Mouse (Mus musculus): ENCODE data around the gene Sort1. TPM values are rescaled to one million over a fixed set of nuclear protein-coding genes. Genes with fewer than 3 reads are reported as not detected.
A peak's percentile ranks its signal among the peaks of the same experiment; 100 is the strongest.

Sort1 gene
- polyA plus RNA-seq, 1 experiment from 2014 or later: 13.5 TPM

DNA sequence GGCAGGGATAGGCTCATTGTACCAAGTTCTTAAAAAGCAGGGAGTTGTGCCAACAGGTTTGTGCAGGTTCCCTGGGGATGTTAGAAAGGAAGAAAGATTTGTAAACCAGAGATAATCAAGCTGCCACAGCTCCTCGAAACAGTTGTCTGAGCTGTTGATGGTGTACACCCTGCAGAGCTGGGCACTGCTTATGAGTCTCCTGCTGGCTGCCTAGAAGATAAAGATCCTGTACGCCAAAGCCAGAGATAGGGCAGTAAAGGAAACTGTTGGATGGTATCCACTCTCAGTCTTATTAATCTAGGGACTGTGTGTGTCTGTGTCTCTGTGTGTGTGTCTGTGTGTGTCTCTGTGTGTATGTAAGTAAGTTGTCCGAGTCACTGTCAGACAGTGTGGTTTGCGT lies 37.8 kb downstream of the Sort1 start:
- Histone ChIP-seq H3K9me3 (replicated peaks) (no peaks in the 10 kb centered on the region), H3K36me3 (ENCODE audit: poor library complexity, severe bottlenecking) (peaks cover 30% of the 10 kb centered on the region), H3K27me3 (no peaks in the 10 kb centered on the region), H3K4me2 (no peak overlapping the region), H3K27ac (no peak overlapping the region), H3K4me1 (peaks cover 13% of the 10 kb centered on the region), H3K9ac (no peak overlapping the region), H3K4me3 (no peak overlapping the region)
- WGBS: 72% methylated on average over 4 of the region's 4 CpGs
- ATAC-seq: no peak

DNA sequence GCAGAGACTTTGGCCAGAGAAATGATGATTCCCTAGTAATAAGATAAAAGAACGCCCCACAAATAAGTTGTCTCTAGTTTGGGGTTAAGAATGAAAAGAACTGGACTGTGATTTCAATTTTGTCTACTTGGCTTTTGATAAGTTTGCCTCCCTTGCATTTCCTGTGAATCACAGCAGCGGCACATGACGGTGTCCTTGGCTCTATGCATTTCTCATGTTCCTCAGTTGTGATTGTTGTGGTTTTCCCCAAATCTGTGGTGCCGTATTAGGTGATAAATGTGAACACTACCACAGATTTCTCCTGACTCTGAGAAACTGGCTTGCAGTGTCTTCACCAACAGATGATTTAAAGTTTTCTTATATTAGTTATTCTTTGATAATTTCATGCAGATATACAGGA lies 38.3 kb downstream of the Sort1 start:
- Histone ChIP-seq H3K27ac (no peak overlapping the region), H3K36me3 (ENCODE audit: poor library complexity, severe bottlenecking) (peaks cover 32% of the 10 kb centered on the region), H3K4me1 (peaks cover 13% of the 10 kb centered on the region), H3K4me3 (no peak overlapping the region), H3K27me3 (no peaks in the 10 kb centered on the region), H3K4me2 (no peak overlapping the region), H3K9me3 (replicated peaks) (no peaks in the 10 kb centered on the region), H3K9ac (no peak overlapping the region)
- no peak for ATAC-seq
- 92% methylated on average over 4 of the region's 4 CpGs for WGBS

DNA sequence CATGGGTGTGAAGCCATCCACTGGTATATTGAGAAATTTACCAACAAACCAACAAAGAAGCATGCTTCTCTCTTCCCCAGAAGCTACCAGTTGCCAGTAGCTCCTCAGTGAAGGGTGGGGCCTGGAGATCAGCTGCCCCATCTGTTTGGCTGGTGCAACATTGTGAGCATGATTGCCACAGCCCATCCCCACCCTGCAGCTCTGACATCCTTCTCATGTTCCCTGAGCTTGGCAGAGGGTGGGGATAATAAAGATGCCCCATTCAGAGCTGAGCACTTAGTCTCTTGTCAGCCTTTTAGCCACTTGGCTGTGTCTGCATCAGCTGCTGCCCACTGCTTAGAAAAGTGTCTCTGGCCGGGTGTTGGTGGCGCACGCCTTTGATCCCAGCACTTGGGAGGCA lies 39.1 kb downstream of the Sort1 start:
- Histone ChIP-seq H3K4me3 (no peak overlapping the region), H3K4me2 (no peak overlapping the region), H3K4me1 (peaks cover 19% of the 10 kb centered on the region), H3K9me3 (replicated peaks) (no peaks in the 10 kb centered on the region), H3K27ac (no peak overlapping the region), H3K36me3 (ENCODE audit: poor library complexity, severe bottlenecking) (peaks cover 39% of the 10 kb centered on the region), H3K27me3 (no peaks in the 10 kb centered on the region), H3K9ac (no peak overlapping the region)
- no peak for ATAC-seq
- WGBS: 72% methylated on average over 3 of the region's 3 CpGs

DNA sequence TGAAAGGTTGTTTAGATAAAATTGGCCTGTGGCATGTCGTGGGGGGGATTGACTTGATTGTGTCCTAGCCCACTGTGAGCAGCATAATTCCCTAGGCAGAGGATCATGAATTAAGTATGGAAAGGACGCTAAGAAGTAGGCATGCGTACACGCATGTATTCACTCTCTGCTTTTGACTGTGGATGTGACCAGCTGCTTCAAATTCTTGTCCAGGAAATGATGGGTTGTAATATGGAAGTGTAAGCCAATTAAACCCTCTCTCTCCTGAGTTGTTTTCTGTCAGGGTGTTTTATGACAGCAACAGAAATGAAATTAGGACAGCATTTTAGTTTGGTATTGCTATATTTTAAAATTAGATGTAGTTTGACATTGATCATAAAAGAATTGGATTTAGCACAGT lies 41.0 kb downstream of the Sort1 start:
- no peak overlapping the region for H3K9ac ChIP-seq
- ATAC-seq: no peak
- no peak overlapping the region for H3K4me3 ChIP-seq
- peaks cover 16% of the 10 kb centered on the region for H3K4me1 ChIP-seq
- 79% methylated on average over 4 of the region's 4 CpGs for WGBS
- H3K27me3 ChIP-seq: no peaks in the 10 kb centered on the region
- no peak overlapping the region for H3K4me2 ChIP-seq
- peaks cover 53% of the 10 kb centered on the region for H3K36me3 ChIP-seq (ENCODE audit: poor library complexity, severe bottlenecking)
- no peak overlapping the region for H3K27ac ChIP-seq
- H3K9me3 ChIP-seq (replicated peaks): no peaks in the 10 kb centered on the region

DNA sequence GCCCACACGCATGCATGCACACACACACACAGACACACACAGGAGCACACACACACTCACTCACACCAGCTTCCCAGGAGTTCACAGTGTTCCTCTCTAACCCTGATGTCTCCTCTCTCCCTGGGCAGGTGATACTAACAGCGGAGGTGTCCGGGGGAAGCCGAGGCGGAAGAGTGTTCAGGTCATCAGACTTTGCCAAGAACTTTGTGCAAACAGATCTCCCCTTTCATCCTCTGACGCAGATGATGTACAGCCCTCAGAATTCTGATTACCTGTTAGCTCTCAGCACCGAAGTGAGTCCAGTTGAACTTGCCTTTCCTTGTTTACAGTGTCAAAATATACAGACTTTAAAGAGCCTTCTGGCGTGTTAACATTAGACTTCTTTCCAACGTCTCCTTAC lies 41.6 kb downstream of the Sort1 start:
- peaks cover 57% of the 10 kb centered on the region for H3K36me3 ChIP-seq (ENCODE audit: poor library complexity, severe bottlenecking)
- H3K9me3 ChIP-seq (replicated peaks): no peaks in the 10 kb centered on the region
- no peak overlapping the region for H3K4me3 ChIP-seq
- H3K4me2 ChIP-seq: no peak overlapping the region
- H3K4me1 ChIP-seq: peaks cover 15% of the 10 kb centered on the region
- no peak for ATAC-seq
- H3K9ac ChIP-seq: no peak overlapping the region
- 96% methylated on average over 9 of the region's 9 CpGs for WGBS
- H3K27me3 ChIP-seq: no peaks in the 10 kb centered on the region
- H3K27ac ChIP-seq: no peak overlapping the region

GRCm38 (mm10) chr3:108327275-108327674 lies 43.4 kb downstream of the Sort1 start:
- Histone ChIP-seq H3K27me3 (no peaks in the 10 kb centered on the region), H3K4me2 (no peak overlapping the region), H3K4me1 (peaks cover 15% of the 10 kb centered on the region), H3K9me3 (replicated peaks) (no peaks in the 10 kb centered on the region), H3K27ac (peak overlapping the region; percentile 86), H3K36me3 (ENCODE audit: poor library complexity, severe bottlenecking) (peaks cover 73% of the 10 kb centered on the region), H3K9ac (no peak overlapping the region), H3K4me3 (no peak overlapping the region)
- peak; percentile 50 for ATAC-seq
- 89% methylated on average over 8 of the region's 8 CpGs for WGBS

DNA sequence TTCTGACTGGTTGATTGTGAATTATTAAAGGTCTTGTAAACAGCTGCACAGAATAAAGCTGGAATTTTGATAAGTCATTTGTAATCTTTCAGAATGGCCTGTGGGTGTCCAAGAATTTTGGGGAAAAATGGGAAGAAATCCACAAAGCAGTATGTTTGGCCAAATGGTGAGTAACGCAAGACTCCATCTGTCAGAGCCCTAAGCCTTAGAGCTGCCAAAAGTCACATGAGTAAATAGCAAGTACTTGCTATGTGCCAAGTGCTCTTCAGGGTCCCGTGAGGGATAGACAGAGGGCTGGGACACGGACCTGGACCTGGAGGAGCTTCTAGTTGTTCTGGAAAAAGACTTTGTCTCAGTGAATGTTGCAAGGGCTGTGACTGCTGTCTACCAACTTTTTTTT lies 44.0 kb downstream of the Sort1 start:
- no peaks in the 10 kb centered on the region for H3K9me3 ChIP-seq (replicated peaks)
- H3K36me3 ChIP-seq (ENCODE audit: poor library complexity, severe bottlenecking): peaks cover 80% of the 10 kb centered on the region
- H3K4me2 ChIP-seq: no peak overlapping the region
- H3K4me3 ChIP-seq: no peak overlapping the region
- peak overlapping the region; percentile 86 for H3K27ac ChIP-seq
- 73% methylated on average over 3 of the region's 3 CpGs for WGBS
- H3K4me1 ChIP-seq: peaks cover 15% of the 10 kb centered on the region
- H3K27me3 ChIP-seq: no peaks in the 10 kb centered on the region
- no peak overlapping the region for H3K9ac ChIP-seq
- peak; percentile 67 for ATAC-seq

DNA sequence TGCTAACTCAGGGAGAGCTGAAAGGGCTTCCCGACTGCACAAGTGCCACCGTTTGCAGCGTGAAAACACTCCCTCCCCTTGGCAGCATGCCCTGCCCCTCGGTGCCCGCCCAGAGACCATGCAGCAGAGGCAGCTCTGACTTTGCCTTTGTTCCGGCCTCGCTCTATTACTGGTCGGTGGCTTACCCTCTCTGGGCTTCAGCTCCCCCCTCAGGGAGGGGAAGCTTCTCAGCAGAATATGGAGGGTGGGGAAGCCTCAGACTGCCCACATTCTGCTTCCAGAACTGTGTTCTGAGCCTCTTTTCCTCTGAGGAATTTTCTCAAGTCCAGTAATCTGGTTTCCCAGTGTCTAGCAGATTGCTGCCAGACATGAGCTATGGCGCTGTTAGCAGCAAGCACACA lies 44.6 kb downstream of the Sort1 start:
- H3K4me1 ChIP-seq: peaks cover 15% of the 10 kb centered on the region
- no peaks in the 10 kb centered on the region for H3K27me3 ChIP-seq
- H3K9me3 ChIP-seq (replicated peaks): no peaks in the 10 kb centered on the region
- WGBS: 45% methylated on average over 9 of the region's 9 CpGs
- no peak overlapping the region for H3K4me3 ChIP-seq
- peaks cover 85% of the 10 kb centered on the region for H3K36me3 ChIP-seq (ENCODE audit: poor library complexity, severe bottlenecking)
- H3K9ac ChIP-seq: 0 out of 2 replicates have a peak overlapping the region, but pooled peaks have one; percentile 35
- H3K4me2 ChIP-seq: no peak overlapping the region
- peak; percentile 84 for ATAC-seq
- peak overlapping the region; percentile 86 for H3K27ac ChIP-seq

DNA sequence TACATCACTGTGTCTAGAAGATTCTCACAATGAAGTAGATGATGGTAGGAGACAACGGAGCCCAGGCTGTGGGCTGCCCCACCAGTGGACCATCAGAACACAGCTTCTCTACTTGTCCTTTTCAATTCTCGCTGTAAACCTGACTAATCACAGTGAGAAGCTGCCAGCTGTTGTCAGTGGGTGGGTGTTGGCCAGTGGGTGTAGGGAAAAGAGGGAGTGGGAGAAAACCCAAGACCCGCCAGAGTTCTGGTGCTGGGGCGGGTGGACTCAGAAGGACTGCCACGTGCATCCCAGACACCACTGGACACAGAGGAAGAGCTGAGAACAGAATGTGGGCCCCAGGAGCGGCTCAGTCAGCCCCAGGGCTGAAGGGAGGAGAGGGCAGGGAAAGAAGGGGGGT lies 46.9 kb downstream of the Sort1 start:
- no peak overlapping the region for H3K4me2 ChIP-seq
- H3K27me3 ChIP-seq: no peaks in the 10 kb centered on the region
- no peak overlapping the region for H3K27ac ChIP-seq
- peaks cover 15% of the 10 kb centered on the region for H3K4me1 ChIP-seq
- no peak for ATAC-seq
- no peak overlapping the region for H3K9ac ChIP-seq
- WGBS: 92% methylated on average over 6 of the region's 6 CpGs
- H3K4me3 ChIP-seq: no peak overlapping the region
- H3K9me3 ChIP-seq (replicated peaks): no peaks in the 10 kb centered on the region
- peaks cover 92% of the 10 kb centered on the region for H3K36me3 ChIP-seq (ENCODE audit: poor library complexity, severe bottlenecking)

DNA sequence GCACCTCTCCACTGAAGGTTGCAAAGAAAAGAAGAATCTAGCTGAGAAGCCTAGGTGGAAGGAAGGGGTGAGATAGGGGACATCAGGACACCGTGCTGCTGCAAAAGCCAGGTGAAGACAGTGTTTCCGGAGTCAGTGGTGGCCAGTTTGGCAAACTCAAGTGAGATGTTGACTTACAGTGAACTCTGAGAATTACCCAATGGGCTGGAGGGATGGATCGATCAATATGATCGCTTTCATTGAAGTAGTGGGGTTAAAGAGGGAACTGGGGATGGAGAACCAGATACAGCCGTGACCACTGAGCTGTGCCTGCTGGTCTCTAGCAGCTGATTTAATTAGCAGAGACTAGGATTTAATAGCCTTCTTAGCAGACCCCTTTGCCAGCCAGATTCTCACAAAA lies 53.0 kb downstream of the Sort1 start:
- 89% methylated on average over 5 of the region's 5 CpGs for WGBS
- no peak overlapping the region for H3K4me2 ChIP-seq
- peaks cover 98% of the 10 kb centered on the region for H3K36me3 ChIP-seq (ENCODE audit: poor library complexity, severe bottlenecking)
- no peak overlapping the region for H3K27ac ChIP-seq
- no peak overlapping the region for H3K4me3 ChIP-seq
- ATAC-seq: no peak
- H3K9ac ChIP-seq: no peak overlapping the region
- H3K9me3 ChIP-seq (replicated peaks): no peaks in the 10 kb centered on the region
- no peaks in the 10 kb centered on the region for H3K4me1 ChIP-seq
- H3K27me3 ChIP-seq: no peaks in the 10 kb centered on the region

DNA sequence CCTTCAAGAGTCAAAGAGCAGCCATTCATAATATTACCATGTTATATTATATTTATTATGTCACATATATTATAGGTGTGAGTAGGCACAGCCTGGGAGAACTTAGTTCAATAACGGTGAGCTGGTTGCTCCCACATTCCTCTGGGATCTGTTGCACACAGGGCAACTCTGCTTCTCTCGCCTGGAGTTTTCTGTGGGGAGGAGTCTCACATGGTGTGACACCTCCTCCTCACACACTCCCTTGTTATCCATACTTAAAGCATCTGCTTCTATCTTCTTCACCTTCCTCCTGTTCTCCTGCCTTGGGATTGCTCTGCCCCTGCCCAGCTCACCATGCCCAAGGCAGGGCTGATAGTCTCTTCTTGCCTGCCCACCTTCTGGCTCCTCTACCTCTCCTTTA lies 57.2 kb downstream of the Sort1 start:
- Histone ChIP-seq H3K4me2 (no peak overlapping the region), H3K4me3 (no peak overlapping the region), H3K27me3 (no peaks in the 10 kb centered on the region), H3K27ac (no peak overlapping the region), H3K4me1 (no peaks in the 10 kb centered on the region), H3K36me3 (ENCODE audit: poor library complexity, severe bottlenecking) (peaks cover 89% of the 10 kb centered on the region), H3K9ac (no peak overlapping the region), H3K9me3 (replicated peaks) (no peaks in the 10 kb centered on the region)
- ATAC-seq: no peak
- WGBS: 86% methylated on average over 2 of the region's 2 CpGs

- ATAC-seq: no peak
- H3K36me3 ChIP-seq (ENCODE audit: poor library complexity, severe bottlenecking): peaks cover 91% of the 10 kb centered on the region
Measured at GRCm38 (mm10) chr3:108342185-108342584, 58.3 kb downstream of the Sort1 start.

DNA sequence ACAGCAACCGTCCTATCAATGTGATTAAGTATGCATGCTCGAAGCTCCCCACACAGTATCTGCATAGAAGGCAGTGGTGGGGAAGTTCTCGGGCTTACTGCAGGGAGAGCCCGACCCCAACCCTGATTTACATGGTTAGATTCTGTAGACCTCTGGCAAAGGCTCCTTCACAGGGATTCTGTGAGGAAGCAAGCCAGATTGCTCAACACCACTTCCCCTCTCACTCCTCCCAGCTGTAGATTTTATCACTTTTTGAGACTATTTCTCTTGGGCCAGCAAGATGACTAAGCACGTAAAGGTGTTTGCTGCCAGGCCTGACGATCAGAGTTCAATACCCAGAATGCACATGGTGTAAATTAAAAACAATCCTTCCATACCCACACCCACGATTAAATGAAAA lies 62.0 kb downstream of the Sort1 start:
- Histone ChIP-seq H3K27me3 (no peaks in the 10 kb centered on the region), H3K36me3 (ENCODE audit: poor library complexity, severe bottlenecking) (peaks cover 91% of the 10 kb centered on the region), H3K9me3 (replicated peaks) (no peaks in the 10 kb centered on the region), H3K4me3 (no peak overlapping the region), H3K9ac (no peak overlapping the region), H3K27ac (no peak overlapping the region), H3K4me2 (no peak overlapping the region), H3K4me1 (no peaks in the 10 kb centered on the region)
- no peak for ATAC-seq
- WGBS: 88% methylated on average over 7 of the region's 7 CpGs

More at GRCm38 (mm10) chr3:108342185-108342584, 58.3 kb downstream of the Sort1 start:
- no peak overlapping the region for H3K9ac ChIP-seq
- H3K4me1 ChIP-seq: no peaks in the 10 kb centered on the region
- H3K9me3 ChIP-seq (replicated peaks): no peaks in the 10 kb centered on the region
- 88% methylated on average over 7 of the region's 7 CpGs for WGBS
- H3K27me3 ChIP-seq: no peaks in the 10 kb centered on the region
- no peak overlapping the region for H3K4me2 ChIP-seq
- no peak overlapping the region for H3K4me3 ChIP-seq
- no peak overlapping the region for H3K27ac ChIP-seq

Data from forebrain, embryonic 13.5 days (tissue).